Mouse (Mus musculus) embryonic stem cell, embryonic (primary cell): Measurements from ENCODE around the gene Sypl2.

Source experiments
- CTCF ChIA-PET, 4 experiments: fragments of 300-600 bp in 2 of 4; fragments of 350-600 bp in 2 of 4; sonication (Branson Sonifier 250); formaldehyde crosslinking; loops; one replicate each; lab custom pipeline; 2022; ENCODE audit warnings: inconsistent platforms in 2 of 4; lab: Charles Lee
- POLR2A ChIA-PET, 4 experiments: fragments of 300-600 bp in 2 of 4; fragments of 350-600 bp in 2 of 4; sonication (Branson Sonifier 250); formaldehyde crosslinking; loops; one replicate each; lab custom pipeline; 2022; ENCODE audit warnings: antibody characterized with exemption in 4 of 4, inconsistent platforms in 1 of 4; lab: Charles Lee

Gene Sypl2

DNA sequence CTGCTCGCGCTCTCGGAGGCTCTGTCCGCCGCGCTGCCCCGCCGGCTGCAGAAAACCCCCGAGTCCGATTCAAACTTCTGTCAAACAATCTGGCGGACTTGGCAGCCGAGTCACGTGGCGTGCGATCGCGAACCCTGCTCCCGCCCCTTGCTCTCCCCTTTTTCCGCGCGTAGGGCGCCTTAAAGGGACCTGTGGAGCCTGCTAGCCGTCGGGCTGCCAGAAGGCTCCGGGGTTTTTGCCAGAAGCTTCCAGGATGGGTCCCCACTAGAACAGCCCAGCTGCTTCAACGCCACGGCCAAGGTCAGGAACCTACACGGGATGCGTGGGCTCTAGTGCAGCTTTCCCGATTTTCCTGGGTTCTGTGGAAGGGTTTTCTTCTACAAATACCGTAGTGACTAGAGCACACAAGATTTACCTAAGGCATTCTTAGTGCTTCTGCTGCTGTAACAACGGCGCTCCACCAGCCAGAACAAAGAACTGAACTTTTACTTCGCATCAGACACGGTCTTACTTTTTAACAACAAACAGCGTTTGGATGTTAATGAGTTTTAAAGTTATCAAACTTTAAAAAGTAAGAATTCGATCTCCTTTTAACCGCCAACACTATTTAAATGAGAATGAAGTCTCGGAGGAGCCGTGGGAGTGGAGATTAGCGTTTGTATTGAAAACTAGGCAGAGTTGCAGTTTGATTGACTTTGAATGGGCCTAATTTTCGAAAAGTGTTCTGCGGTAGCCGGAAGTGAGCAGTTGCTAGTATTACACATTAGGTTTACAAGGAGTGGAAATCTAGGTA, at the start of gene Sypl2:
Sypl2 (minus strand) TSS at position 91 of the 793 bp plus-strand sequence.
- ChIA-PET CTCF (no interaction called here), POLR2A (interaction anchor here in 3 of 4 experiments (0.6 to 1.4 kb wide), 8 partner anchors 12 to 81 kb away, joined by 3 to 5 read pairs (median 3); partner anchors contain the start of genes Atxn7l2 (in 1 of the 3), Cyb561d1 (in 1 of the 3), Gnai3 (in 1 of the 3) and Psma5 (in 1 of the 3))

DNA sequence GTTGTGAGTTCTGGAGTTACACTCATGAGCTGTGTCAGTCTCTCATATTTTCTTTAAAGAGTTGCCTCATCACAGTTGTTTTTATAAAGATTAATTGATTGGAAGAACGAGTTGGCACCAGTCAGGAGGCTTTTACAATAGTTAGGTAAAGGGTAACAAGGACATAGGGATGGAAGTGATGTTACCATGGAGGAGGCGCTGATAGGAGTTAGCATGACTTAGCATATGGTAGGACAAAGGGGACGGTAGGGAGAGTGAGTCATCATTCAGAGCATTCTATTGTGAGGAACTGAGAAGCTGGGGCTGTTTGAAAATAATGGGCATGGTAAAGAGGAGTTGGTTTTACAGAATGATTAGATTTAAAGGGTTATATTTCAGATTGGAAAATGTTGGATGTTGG, 32.9 kb upstream of the Sypl2 start:
- ChIA-PET POLR2A (interaction anchor here in 3 of 4 experiments (0.6 to 6.9 kb wide), 17 partner anchors 9 to 652 kb away, joined by 3 to 80 read pairs (median 4); partner anchors contain the start of genes Atxn7l2 (in 2 of the 3), Cyb561d1 (in 1 of the 3), Psrc1 (in 1 of the 3) and Sort1 (in 1 of the 3)), CTCF (interaction anchor here in 1 of 4 experiments (0.6 kb wide), 1 partner anchor 59 kb away, joined by 4 read pairs; no protein-coding TSS in a partner anchor)

DNA sequence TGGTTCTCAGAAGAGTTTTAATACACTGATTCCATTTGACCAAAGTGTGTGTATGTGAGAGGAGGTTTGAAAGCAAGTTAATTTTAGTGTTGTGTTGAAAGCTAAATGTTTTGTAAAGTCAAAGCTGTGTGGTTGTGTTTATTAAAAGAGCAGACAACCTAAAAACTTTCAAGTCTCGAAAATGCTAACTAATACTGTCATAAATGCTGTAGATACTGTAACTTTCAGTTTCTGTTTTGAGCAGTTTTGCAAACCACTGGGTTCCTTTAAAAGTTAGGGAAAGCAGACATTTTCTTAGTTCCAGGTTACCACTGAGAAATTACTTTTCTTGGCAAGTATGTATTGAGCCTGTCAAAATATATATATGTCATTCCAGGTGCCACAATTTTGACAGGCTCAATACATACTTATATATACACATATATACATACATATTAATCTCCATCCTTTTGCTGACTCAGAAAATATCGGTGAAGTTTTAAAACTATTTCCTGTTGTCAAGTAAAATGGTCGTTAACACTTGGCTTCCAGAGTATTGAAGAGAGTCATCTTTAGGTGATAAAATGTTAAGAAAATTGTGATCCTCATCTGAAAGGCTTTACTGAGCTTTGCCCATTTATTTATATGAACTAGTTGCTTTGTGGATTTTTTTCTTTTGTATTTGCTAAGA, 31.5 kb upstream of the Sypl2 start:
- ChIA-PET POLR2A (interaction anchor here in 3 of 4 experiments (0.7 to 6.9 kb wide), 41 partner anchors 8 to 769 kb away, joined by 3 to 80 read pairs (median 4); partner anchors contain the start of genes Atxn7l2 (in 2 of the 3), Psrc1 (in 2 of the 3), Sars (in 2 of the 3) and Amigo1 (in 1 of the 3)), CTCF (interaction anchor here in 3 of 4 experiments (0.8 to 2.3 kb wide), 4 partner anchors 16 to 94 kb away, joined by 3 to 15 read pairs (median 4); no protein-coding TSS in a partner anchor)

DNA sequence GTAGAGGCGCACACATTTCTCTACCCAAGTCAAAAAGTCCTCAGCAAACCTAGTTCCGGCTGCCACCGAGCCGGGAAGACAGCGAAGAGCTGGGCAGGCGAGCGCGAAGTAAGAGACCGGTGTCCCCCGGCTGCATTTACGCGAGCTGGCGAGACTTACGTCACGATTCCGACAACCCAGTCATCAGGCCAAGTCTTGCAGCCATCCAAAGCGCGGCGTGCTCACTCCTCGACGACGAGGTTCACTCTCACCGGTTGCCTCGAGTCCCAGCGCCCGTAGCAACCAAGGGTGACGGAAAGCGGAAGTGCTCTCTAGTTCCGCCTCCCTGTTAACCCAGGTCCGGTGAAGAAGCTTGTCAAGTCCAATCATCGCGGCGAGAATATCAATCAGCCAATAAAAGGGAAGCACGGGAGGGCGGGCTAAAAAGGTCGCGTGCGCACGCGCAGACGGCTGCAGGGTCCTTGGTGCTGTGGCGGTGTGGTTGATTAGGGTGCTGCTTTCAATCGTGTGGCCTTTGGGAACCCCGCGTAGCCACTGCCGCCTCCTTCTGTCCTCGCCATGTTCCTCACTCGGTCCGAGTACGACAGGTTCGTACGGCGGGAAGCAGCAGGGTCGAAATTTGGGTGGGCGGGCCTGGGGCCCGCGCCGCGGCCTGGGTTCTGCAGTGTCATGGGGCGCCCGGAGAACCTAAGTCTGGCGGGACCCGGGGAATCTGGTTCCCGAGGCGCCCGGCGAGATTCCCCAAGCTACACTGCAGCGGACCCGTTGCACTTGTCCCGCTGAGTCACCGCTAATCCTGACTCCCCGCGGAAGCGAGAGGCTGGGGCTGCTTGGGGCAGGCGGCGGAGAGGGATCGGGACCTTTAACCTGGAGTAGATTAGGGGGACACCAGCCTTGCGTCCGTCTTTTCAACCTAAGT, 30.5 kb upstream of the Sypl2 start, which contains the start of gene Psma5:
Psma5 (plus strand) TSS at position 208 of the 919 bp plus-strand sequence.
- POLR2A ChIA-PET, result interaction anchor here (0.5 to 6.9 kb wide), 93 partner anchors 9 to 924 kb away, joined by 3 to 80 read pairs (median 4); partner anchors contain the start of genes Atxn7l2 (in 4 of the 4), Psrc1 (in 3 of the 4), Sars (in 3 of the 4) and Cyb561d1 (in 2 of the 4)
- CTCF ChIA-PET, result interaction anchor here (0.6 to 2.3 kb wide), 10 partner anchors 15 to 155 kb away, joined by 3 to 15 read pairs (median 4); partner anchors contain the start of genes Atxn7l2 (in 1 of the 4) and Sort1 (in 1 of the 4)

DNA sequence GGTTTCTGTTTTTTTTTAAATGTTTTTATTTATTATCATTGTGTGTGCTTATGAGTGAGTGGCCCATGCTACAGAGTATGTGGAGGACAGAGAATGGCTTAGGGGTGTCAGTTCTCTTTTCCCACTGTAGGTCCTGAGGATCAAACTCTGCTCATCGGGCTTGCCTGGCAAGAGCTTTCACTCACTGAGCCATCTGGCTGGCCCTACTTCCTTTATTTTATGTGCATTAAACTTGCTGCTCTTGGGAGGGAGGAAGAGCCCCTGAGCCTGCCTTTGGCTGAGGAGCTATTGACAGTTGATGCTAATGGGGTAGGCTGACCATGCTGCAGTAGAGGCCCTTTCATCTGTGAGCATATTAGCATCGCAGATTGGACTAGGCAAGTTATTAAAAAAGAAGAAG, 20.4 kb upstream of the Sypl2 start:
- CTCF ChIA-PET, result no interaction called here
- POLR2A ChIA-PET, result no interaction called here

DNA sequence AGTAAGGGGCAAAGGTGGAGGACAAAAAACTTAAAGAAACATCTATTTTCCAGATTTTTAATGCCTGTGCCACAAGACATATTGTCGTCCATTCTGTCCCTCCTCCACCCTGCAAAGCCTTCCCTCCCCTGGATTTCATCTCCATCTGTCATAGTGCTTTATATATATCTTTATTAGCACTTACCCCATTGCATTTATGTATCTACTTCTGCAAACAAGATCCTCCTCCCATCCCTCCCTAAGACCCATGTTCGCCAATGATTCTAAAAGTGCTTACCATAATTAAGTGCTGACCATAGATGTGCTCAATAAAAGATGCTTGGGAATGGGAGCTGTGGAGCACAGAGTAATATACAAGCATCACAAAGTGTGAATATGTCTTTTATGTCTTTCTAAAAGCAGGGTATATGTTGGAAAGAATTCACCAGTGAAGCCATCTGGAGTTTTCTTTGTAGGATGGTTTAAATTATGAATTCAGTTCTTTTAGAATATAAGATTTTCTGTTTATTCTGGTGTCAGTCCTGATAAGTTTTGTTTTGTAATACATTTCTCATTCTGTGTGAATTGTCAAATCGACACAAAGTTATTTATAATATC, 14.9 kb upstream of the Sypl2 start:
- ChIA-PET POLR2A (no interaction called here), CTCF (no interaction called here)

DNA sequence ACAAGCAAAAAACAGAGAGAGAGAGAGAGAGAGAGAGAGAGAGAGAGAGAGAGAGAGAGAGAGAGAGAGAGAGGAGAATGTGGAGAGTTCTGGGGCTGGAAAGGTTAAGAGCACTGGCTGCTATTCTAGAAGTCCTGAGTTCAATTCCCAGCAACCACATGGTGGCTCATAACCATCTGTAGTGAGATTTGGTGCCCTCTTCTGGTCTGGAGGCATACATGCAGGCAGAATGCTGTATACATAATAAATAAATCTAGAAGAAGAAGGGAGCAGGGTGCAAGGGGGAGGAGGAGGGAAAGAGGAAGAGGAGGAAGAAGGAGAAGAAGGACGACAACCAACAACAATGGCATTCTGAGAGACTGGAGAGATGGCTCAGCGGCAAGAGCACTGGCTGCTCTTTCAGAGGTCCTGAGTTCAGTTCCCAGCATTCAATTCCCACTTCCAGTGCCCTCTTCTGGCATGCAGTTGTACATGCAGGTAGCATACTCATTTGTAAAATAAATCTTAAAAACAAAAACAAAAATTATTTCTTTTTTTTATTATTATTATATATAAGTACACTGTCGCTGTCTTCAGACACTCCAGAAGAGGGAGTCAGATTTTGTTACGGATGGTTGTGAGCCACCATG, 11.1 kb upstream of the Sypl2 start:
- CTCF ChIA-PET, result interaction anchor here in 3 of 4 experiments (0.6 to 1.1 kb wide), 3 partner anchors 10 to 73 kb away, joined by 3 to 6 read pairs (median 3); no protein-coding TSS in a partner anchor
- POLR2A ChIA-PET, result interaction anchor here in 2 of 4 experiments (0.7 to 1.1 kb wide), 5 partner anchors 19 to 37 kb away, joined by 3 to 4 read pairs (median 3); partner anchors contain the start of genes Atxn7l2 (in 1 of the 2) and Psma5 (in 1 of the 2)

DNA sequence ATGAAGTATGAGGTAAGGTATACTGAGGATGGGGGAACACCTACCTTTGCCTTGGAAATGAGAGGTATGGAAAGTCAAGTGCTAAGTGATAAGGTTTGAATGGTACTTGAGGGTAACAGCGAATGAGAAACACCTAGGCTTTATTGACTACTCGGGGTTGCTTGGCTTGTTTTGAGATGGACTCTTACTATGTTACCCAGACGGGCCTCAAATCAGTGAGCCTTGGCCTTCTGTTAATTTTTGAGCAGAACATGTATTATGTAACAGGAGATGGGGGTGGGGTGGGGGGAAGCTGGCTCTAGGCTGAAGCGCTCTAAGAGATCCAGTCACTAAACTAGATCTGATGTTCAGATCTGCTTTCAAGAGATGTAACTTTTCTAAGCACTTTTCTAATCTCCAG, 5.2 kb upstream of the Sypl2 start:
- ChIA-PET POLR2A (interaction anchor here in 3 of 4 experiments (0.7 to 1.4 kb wide), 6 partner anchors 24 to 64 kb away, joined by 3 to 10 read pairs (median 3); partner anchors contain the start of gene Cyb561d1 (in 3 of the 3)), CTCF (interaction anchor here in 3 of 4 experiments (0.6 to 1.9 kb wide), 5 partner anchors 27 to 365 kb away, joined by 3 to 5 read pairs (median 5); no protein-coding TSS in a partner anchor)

DNA sequence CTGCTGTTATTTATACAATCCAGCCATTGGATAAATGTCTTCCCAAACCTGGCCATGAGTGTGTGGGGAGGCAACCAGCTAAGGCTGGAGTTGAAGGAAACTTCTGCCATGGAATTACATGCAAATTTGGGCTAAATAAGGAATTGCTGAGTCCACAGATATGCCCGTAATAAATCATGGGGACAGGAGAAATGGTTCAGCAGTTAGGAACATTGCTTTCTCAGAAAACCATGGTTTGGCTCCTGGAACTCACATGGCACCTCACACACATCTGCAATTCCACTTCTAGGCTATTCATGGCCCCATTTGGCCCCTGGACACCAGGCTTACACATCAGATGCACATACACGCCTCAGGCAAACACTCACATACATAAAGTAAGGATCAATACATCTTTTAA, 1.1 kb upstream of the Sypl2 start:
- POLR2A ChIA-PET, result interaction anchor here in 3 of 4 experiments (0.6 to 1.4 kb wide), 7 partner anchors 13 to 29 kb away, joined by 3 to 5 read pairs (median 3); partner anchors contain the start of genes Cyb561d1 (in 1 of the 3) and Psma5 (in 1 of the 3)
- CTCF ChIA-PET, result interaction anchor here in 1 of 4 experiments (0.6 kb wide), 1 partner anchor 9 kb away, joined by 3 read pairs; no protein-coding TSS in a partner anchor

DNA sequence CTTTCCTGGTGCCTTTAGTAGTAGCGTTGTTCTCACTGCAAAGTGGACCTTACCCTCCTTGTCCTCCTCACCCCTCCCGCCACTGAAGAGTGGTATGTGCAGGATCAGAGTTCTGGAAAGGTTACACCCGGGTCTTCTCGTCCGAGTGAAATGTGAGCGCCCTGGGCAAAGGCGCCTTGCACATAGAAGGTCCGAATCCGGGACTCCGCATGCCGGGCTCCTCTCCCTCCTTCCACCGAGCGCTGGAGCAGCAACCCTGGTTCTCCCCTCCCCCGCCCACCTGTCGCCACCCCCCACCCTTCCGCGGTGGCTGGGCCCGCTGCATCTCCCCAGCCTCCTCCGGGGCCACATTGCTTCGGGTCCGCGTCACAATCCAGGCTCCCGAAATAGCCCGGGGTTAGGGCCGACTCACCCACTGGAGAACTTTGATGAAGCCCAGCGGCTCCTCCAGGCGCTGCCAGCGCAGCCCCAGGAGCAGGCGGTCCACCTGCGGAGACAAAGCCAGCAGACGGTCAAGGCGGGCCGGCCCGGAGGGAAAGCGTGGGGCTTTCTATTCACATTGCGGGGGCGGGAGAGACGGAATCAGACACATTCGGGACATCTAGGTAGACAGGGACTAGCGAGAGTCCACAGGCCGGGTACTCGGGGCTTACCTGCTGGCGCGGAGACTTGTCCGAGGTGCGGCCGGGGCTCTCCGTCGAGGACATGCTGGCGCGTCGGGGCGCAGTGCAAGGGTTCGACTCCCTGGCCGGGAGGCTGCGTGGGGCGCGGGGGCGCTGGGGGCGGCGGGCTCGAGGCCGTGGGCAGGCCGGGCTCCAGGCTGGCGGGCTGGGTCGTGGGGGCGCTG, 514 bp downstream of the Sypl2 start:
- ChIA-PET CTCF (interaction anchor here in 3 of 4 experiments (0.6 to 1.3 kb wide), 3 partner anchors 15 to 61 kb away, joined by 3 to 4 read pairs (median 3); partner anchors contain the start of gene Atxn7l2 (in 1 of the 3)), POLR2A (interaction anchor here in 3 of 4 experiments (0.8 to 1.4 kb wide), 5 partner anchors 15 to 25 kb away, joined by 3 to 10 read pairs (median 4); partner anchors contain the start of genes Atxn7l2 (in 3 of the 3) and Cyb561d1 (in 1 of the 3))

DNA sequence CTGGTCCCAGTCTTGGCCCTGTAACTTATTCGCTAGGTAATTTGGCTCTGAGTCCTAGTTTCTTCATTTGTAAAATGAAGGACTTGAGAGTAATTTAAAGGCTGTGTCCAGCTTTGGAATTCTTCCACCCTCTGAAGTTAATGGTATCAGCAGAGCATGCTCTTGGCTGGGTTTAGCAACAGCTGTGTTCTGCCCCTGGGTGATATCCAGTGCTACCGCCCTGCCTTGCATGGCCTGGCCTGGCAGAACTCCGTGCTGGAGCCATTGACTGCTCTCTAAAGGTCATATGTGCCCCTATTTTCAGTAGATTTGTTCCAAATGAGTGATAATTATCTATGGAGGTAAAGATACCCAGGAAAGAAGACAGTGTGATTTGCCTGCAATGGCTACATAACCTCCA, 5.8 kb downstream of the Sypl2 start:
- ChIA-PET CTCF (no interaction called here), POLR2A (interaction anchor here in 1 of 4 experiments (1.3 kb wide), 1 partner anchor 10 kb away, joined by 3 read pairs; the partner anchor contains the start of gene Atxn7l2)

DNA sequence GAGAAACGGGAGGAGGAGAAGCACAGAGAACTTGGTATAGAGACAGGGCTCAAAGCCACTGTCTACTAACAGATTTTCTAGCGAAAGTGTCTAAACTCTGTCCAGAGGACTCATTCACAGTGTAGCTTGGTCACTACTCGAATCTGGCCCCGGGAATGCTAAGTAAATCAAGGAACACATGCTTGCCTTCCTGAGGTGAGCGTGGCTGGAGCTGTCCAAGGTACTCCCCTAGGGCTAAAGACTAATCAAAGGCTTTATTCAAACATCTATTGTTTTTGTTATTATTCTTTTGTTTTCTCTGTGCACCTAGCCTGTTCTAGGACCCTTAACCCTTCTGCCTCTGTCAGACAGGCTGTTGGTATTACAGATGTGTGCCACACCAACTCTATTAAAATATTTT, 11.7 kb downstream of the Sypl2 start:
- ChIA-PET POLR2A (interaction anchor here in 2 of 4 experiments (0.7 to 1.7 kb wide), 5 partner anchors 12 to 43 kb away, joined by 3 to 6 read pairs (median 5); partner anchors contain the start of gene Cyb561d1 (in 1 of the 2)), CTCF (interaction anchor here in 2 of 4 experiments (0.5 to 1.4 kb wide), 5 partner anchors 11 to 50 kb away, joined by 3 to 5 read pairs (median 3); partner anchors contain the start of gene Cyb561d1 (in 1 of the 2))

DNA sequence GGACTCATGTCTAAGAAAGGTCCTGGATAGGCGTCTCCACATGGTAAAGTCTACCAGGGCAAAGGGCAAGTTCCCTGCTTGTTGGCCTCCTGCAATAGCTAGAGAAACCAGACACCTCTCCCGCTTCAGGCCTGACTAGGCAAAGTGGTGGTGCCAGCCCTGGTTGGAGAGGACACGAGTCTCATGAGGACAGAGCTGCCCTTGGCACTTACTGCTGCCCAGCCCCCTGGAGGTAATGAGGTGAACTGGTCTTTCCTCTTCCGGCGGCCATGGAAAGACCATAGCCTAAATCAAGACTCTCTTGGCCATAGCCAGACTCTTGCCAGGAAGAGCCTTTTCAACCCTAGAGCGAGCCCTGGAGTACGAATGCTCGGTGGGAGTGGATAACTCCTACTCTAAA, 14.0 kb downstream of the Sypl2 start:
- ChIA-PET CTCF (interaction anchor here in 3 of 4 experiments (0.6 to 1.1 kb wide), 5 partner anchors 8 to 140 kb away, joined by 3 to 4 read pairs (median 3); no protein-coding TSS in a partner anchor), POLR2A (interaction anchor here in 1 of 4 experiments (0.5 kb wide), 1 partner anchor 58 kb away, joined by 7 read pairs; no protein-coding TSS in a partner anchor)

DNA sequence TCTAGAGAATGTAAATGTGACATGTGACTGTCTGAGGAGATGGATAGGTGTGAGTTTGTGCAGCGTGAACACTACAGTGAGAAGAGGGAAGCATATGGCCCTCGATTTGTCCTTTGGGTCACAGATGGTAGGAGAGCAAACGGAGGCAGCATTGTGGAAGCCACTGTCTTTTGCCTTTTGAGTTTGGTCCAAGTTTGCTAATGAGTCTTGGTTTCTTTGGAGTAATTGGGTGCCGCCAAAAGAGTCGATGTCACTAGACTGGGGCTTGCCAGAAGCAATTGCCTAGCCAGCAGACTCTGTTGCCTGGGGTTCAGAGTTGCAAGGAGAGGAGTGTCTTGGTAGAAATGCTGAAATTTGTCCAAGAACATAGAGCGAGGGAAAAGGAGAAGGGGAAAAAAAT, 14.6 kb downstream of the Sypl2 start:
- ChIA-PET POLR2A (interaction anchor here in 2 of 4 experiments (1.3 to 4.6 kb wide), 6 partner anchors 11 to 360 kb away, joined by 6 to 88 read pairs (median 16); partner anchors contain the start of genes Cyb561d1 (in 2 of the 2), Gnai3 (in 1 of the 2), Psma5 (in 1 of the 2) and Taf13 (in 1 of the 2)), CTCF (interaction anchor here (0.6 to 2.3 kb wide), 6 partner anchors 10 to 139 kb away, joined by 3 to 23 read pairs (median 4); partner anchors contain the start of gene Cyb561d1 (in 1 of the 4))
